Mouse (Mus musculus) lung, postnatal 25 days (tissue): ENCODE data around the gene Cyp3a13.
"Not testable (repeated sequence)": the region's sequence is repeated elsewhere in the genome, so short reads cannot be mapped to it uniquely, and the experiment has no call there.

ENCODE experiments used
- DNase-seq: peaks from one replicate; pipeline ENCODE4 v3.0.0; 2022; ENCODE audit warnings: low spot score

Gene Cyp3a13

GRCm38 (mm10) chr5:137871644-137872380 lies 49.6 kb downstream of the Cyp3a13 start, which contains the start of gene Pilrb2:
Pilrb2 (minus strand) TSS chr5:137871815.
- DNase-seq = not testable (repeated sequence)

- DNase-seq = not testable (repeated sequence)
Measured at GRCm38 (mm10) chr5:137868600-137868999, 52.8 kb downstream of the Cyp3a13 start.

- not testable (repeated sequence) for DNase-seq
Measured at GRCm38 (mm10) chr5:137864008-137864407, 57.4 kb downstream of the Cyp3a13 start.

GRCm38 (mm10) chr5:137857960-137858710 lies 63.3 kb downstream of the Cyp3a13 start, which contains the start of gene Pilrb1:
Pilrb1 (minus strand) TSS chr5:137858106.
- DNase-seq = not testable (repeated sequence)

GRCm38 (mm10) chr5:137856870-137857269 lies 64.5 kb downstream of the Cyp3a13 start:
- DNase-seq = peak; percentile 32

GRCm38 (mm10) chr5:137854907-137855306 lies 66.5 kb downstream of the Cyp3a13 start:
- not testable (repeated sequence) for DNase-seq

GRCm38 (mm10) chr5:137850313-137850712 lies 71.1 kb downstream of the Cyp3a13 start:
- not testable (repeated sequence) for DNase-seq
